In the genomic region with DNA sequence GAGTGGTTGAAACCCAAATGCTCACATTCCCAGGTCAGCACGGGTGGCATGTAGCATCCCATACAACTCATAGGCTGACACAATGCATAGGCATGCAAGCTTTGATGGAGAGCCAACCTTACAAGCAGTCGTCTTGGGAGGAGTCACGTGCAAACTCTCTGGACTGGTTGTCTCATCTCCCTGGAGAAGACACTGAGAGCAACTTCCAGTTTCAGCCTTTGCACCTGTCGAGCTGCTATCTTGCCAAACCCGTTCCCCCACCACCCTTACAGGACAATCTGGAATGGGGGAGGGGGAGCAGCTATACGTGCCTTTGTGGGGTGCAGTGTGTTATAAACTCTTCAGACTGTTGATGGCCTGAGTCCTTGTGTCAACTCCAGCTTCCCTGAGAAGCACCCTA, we compare ENCODE assay signal across 12 mouse cellular contexts. TPM values are rescaled to one million over a fixed set of nuclear protein-coding genes. Genes with fewer than 3 reads are reported as not detected.
DNase-seq lines count a peak whose midpoint lies in the region; ATAC-seq and TF ChIP-seq lines count a peak whose summit lies in the region.
"Had no signal": no experiment of that assay in that cellular context is flagged by ENCODE, and none has a peak within 500 bp of the region (broad histone marks: within the 10 kb centered on the region; RNA-seq: fewer than 3 reads in every experiment).

No protein-coding gene starts in this region.

- no peak overlapping the region for H3K9ac ChIP-seq in embryonic facial prominence, embryonic 11.5 days (replicated peaks; ENCODE audit: low read length)
- H3K9ac ChIP-seq in limb, embryonic 12.5 days (replicated peaks), result no peak overlapping the region
- H3K9ac ChIP-seq in midbrain, postnatal 0 days (replicated peaks; ENCODE audit: low read length, poor library complexity, severe bottlenecking), result no peak overlapping the region
- H3K9ac ChIP-seq in forebrain, embryonic 15.5 days (replicated peaks), result no peak overlapping the region

- no peak overlapping the region for H3K4me2 ChIP-seq in embryonic facial prominence, embryonic 11.5 days (ENCODE audit: low read depth, low read length)
- no peak overlapping the region for H3K4me2 ChIP-seq in limb, embryonic 12.5 days
- no peak overlapping the region for H3K4me2 ChIP-seq in midbrain, postnatal 0 days (ENCODE audit: low read depth, low read length, poor library complexity, severe bottlenecking)
- no peak overlapping the region for H3K4me2 ChIP-seq in forebrain, embryonic 15.5 days (replicated peaks)

- H3K4me3 ChIP-seq in embryonic facial prominence, embryonic 11.5 days (ENCODE audit: low read depth, low read length), result no peak overlapping the region
- no peak overlapping the region for H3K4me3 ChIP-seq in limb, embryonic 12.5 days (replicated peaks)
- H3K4me3 ChIP-seq in midbrain, postnatal 0 days (ENCODE audit: low read depth, low read length), result no peak overlapping the region
- no peak overlapping the region for H3K4me3 ChIP-seq in forebrain, embryonic 15.5 days

- WGBS in embryonic facial prominence, embryonic 11.5 days, result 46% methylated on average over 6 of the region's 6 CpGs
- 46% methylated on average over 6 of the region's 6 CpGs for whole genome bisulfite sequencing in limb, embryonic 12.5 days
- WGBS in midbrain, postnatal 0 days, result 53% methylated on average over 6 of the region's 6 CpGs
- WGBS in forebrain, embryonic 15.5 days, result 48% methylated on average over 6 of the region's 6 CpGs

- ATAC-seq in embryonic facial prominence, embryonic 11.5 days (replicated peaks; ENCODE audit: insufficient number of reproducible peaks, low FRiP score, low TSS enrichment, low read depth), result no peak
- ATAC-seq in limb, embryonic 12.5 days (ENCODE audit: insufficient number of reproducible peaks, insufficient read depth, low FRiP score, low TSS enrichment, low read depth), result no peak
- no peak for ATAC-seq in midbrain, postnatal 0 days (ENCODE audit: low FRiP score)
- ATAC-seq in forebrain, embryonic 15.5 days (replicated peaks), result no peak
- ATAC-seq: midbrain, embryonic 16.5 days had no signal

- no peaks in the 10 kb centered on the region for H3K9me3 ChIP-seq in embryonic facial prominence, embryonic 11.5 days (replicated peaks; ENCODE audit: control insufficient read depth, low read length)
- no peaks in the 10 kb centered on the region for H3K9me3 ChIP-seq in limb, embryonic 12.5 days
- H3K9me3 ChIP-seq in midbrain, postnatal 0 days (ENCODE audit: low read length), result no peaks in the 10 kb centered on the region
- H3K9me3 ChIP-seq in forebrain, embryonic 15.5 days, result no peaks in the 10 kb centered on the region

- H3K4me1 ChIP-seq in embryonic facial prominence, embryonic 11.5 days (ENCODE audit: control insufficient read depth, insufficient read depth, low read length), result peaks cover 21% of the 10 kb centered on the region
- H3K4me1 ChIP-seq in limb, embryonic 12.5 days (replicated peaks), result peaks cover 67% of the 10 kb centered on the region
- peaks cover 9% of the 10 kb centered on the region for H3K4me1 ChIP-seq in midbrain, postnatal 0 days (ENCODE audit: insufficient read depth, low read length)
- peaks cover 47% of the 10 kb centered on the region for H3K4me1 ChIP-seq in forebrain, embryonic 15.5 days

- H3K36me3 ChIP-seq in embryonic facial prominence, embryonic 11.5 days (replicated peaks; ENCODE audit: control insufficient read depth, insufficient read depth, low read depth, low read length), result no peaks in the 10 kb centered on the region
- no peaks in the 10 kb centered on the region for H3K36me3 ChIP-seq in limb, embryonic 12.5 days
- no peaks in the 10 kb centered on the region for H3K36me3 ChIP-seq in midbrain, postnatal 0 days (ENCODE audit: insufficient read depth, low read length)
- no peaks in the 10 kb centered on the region for H3K36me3 ChIP-seq in forebrain, embryonic 15.5 days

- no peak for TF ChIP-seq CTCF in midbrain, postnatal 0 days (IDR thresholded peaks at IDR 0.05)

- H3K27ac ChIP-seq in embryonic facial prominence, embryonic 11.5 days (replicated peaks; ENCODE audit: low read depth, low read length), result peak overlapping the region; percentile 87; the same call in 1 of the 2 replicates
- peak overlapping the region; percentile 96 for H3K27ac ChIP-seq in limb, embryonic 12.5 days
- H3K27ac ChIP-seq in midbrain, postnatal 0 days (ENCODE audit: low read depth, low read length), result no peak overlapping the region
- no peak overlapping the region for H3K27ac ChIP-seq in forebrain, embryonic 15.5 days (replicated peaks)

- H3K27me3 ChIP-seq in embryonic facial prominence, embryonic 11.5 days (ENCODE audit: control insufficient read depth, insufficient read depth, low read length), result peaks cover 3% of the 10 kb centered on the region; the same call in 1 of the 2 replicates
- H3K27me3 ChIP-seq in limb, embryonic 12.5 days, result peaks cover 5% of the 10 kb centered on the region; the same call in 1 of the 2 replicates
- peaks cover 20% of the 10 kb centered on the region; the same call in 1 of the 2 replicates for H3K27me3 ChIP-seq in midbrain, postnatal 0 days (ENCODE audit: insufficient read depth, low read length)
- peaks cover 22% of the 10 kb centered on the region for H3K27me3 ChIP-seq in forebrain, embryonic 15.5 days

- peak; percentile 30 for DNase-seq in urinary bladder, postnatal 25 days (ENCODE audit: low spot score)
- DNase-seq in urinary bladder, postnatal 10 days (ENCODE audit: low spot score), result no peak
- DNase-seq in embryonic facial prominence, embryonic 11.5 days (ENCODE audit: low spot score), result peak; percentile 52
- DNase-seq in midbrain, postnatal 0 days (ENCODE audit: low spot score), result no peak
- DNase-seq in cerebellum, postnatal 4 days (ENCODE audit: low spot score in 2 of 2), result no peak
- DNase-seq: cerebellum, adult 9-10 months; heart, adult 11 months; layer of hippocampus, adult 9-11 months; thymus, adult 2 months had no signal

RNA-seq across cellular contexts. Expression of gene Abca4, which starts 4.9 kb away (rescaled TPM):
- polyA plus RNA-seq in embryonic facial prominence, embryonic 11.5 days (2014; fragmentation: Nextera tagmentation; extraction: Ambion mirVana), result 1.9 TPM in 2 replicates
- 1.8 and 2.2 TPM in 2 replicates for polyA plus RNA-seq in limb, embryonic 12.5 days (2016; fragmentation: Nextera tagmentation; extraction: Ambion mirVana)
- 2.9 and 7.7 TPM in 2 replicates for total RNA-seq in midbrain, postnatal 0 days (2014; rRNA removed)
- polyA plus RNA-seq in midbrain, postnatal 0 days (2015; fragmentation: Nextera tagmentation; extraction: Ambion mirVana), result 0.94 TPM in 2 replicates
- 0.72 and 1.4 TPM in 2 replicates for polyA plus RNA-seq in forebrain, embryonic 15.5 days (2015; fragmentation: Nextera tagmentation; extraction: Ambion mirVana)

Comparison
In these comparisons a context has a peak if more than half of its experiments do, and no peak if none do; other contexts are left out.
1. DNase-seq: peak in urinary bladder, postnatal 25 days (single experiment) and embryonic facial prominence, embryonic 11.5 days (single experiment); none in urinary bladder, postnatal 10 days (single experiment), midbrain, postnatal 0 days (single experiment) and cerebellum, postnatal 4 days (0 of 2).
2. H3K27ac ChIP-seq: peak in embryonic facial prominence, embryonic 11.5 days (single experiment) and limb, embryonic 12.5 days (single experiment); none in midbrain, postnatal 0 days (single experiment) and forebrain, embryonic 15.5 days (single experiment).